Mouse (Mus musculus) intestine, embryonic 14.5 days (tissue): ENCODE results near the gene Fam170b. TPM values are rescaled to one million over a fixed set of nuclear protein-coding genes. Genes with fewer than 3 reads are reported as not detected.

Source experiments
- ATAC-seq: fragments of 200-750 bp; cut with Nextera tagmentation; replicated peaks from 2 replicates; pipeline ENCODE4 v1.8.0; 2017; ENCODE audit warnings: low read depth, moderate number of reproducible peaks, moderate TSS enrichment, moderate library complexity; ENCODE audit not compliant: low FRiP score, low TSS enrichment
- DNase-seq: peaks from one replicate; pipeline ENCODE4 v3.0.0-alpha.2; 2018; ENCODE audit warnings: low spot score
- H3K27ac ChIP-seq: fragments of 300-500 bp; sonication (generic); 2 replicates; pipeline ENCODE4 v1.5.1; 2014; ENCODE audit warnings: low read depth, mild to moderate bottlenecking, control low read depth
- H3K27me3 ChIP-seq: fragments of 300-500 bp; sonication (generic); replicated peaks from 2 replicates; pipeline ENCODE4 v1.6.1; 2014; ENCODE audit warnings: low read length, control low read depth; ENCODE audit not compliant: control insufficient read depth, insufficient read depth
- H3K36me3 ChIP-seq: fragments of 300-500 bp; sonication (generic); 2 replicates; pipeline ENCODE4 v1.6.1; 2014; ENCODE audit warnings: low read length, control low read depth; ENCODE audit not compliant: control insufficient read depth, insufficient read depth
- H3K4me1 ChIP-seq: fragments of 300-500 bp; sonication (generic); replicated peaks from 2 replicates; pipeline ENCODE4 v1.6.1; 2014; ENCODE audit warnings: low read length, control low read depth, mixed read lengths; ENCODE audit not compliant: control insufficient read depth, insufficient read depth
- H3K4me2 ChIP-seq: fragments of 300-500 bp; sonication (generic); 2 replicates; pipeline ENCODE4 v1.6.1; 2014; ENCODE audit warnings: low read length
- H3K4me3 ChIP-seq: fragments of 300-500 bp; sonication (generic); 2 replicates; pipeline ENCODE4 v1.5.1; 2014; ENCODE audit warnings: low read depth, low read length, control low read depth, mixed read lengths
- H3K9ac ChIP-seq: fragments of 300-500 bp; sonication (generic); 2 replicates; pipeline ENCODE4 v1.6.1; 2014; ENCODE audit warnings: mild to moderate bottlenecking, low read length
- H3K9me3 ChIP-seq: fragments of 300-500 bp; sonication (generic); 2 replicates; pipeline ENCODE4 v1.6.1; 2016; ENCODE audit warnings: low read length, control low read depth; ENCODE audit not compliant: control insufficient read depth
- WGBS: fragments of 180-500 bp; shearing (Covaris S2); extraction: QIAGEN DNeasy Blood & Tissue Kit; methylation state at CpG from one replicate; pipeline ENCODE4 v1.1.7; 2014; 5-methylcytosine and 5-hydroxymethylcytosine counted together
- polyA plus RNA-seq: library from polyadenylated mRNA; unstranded; fragments of >200 nt; fragmentation: Nextera tagmentation; extraction: Ambion mirVana; gene quantifications from 2 replicates; pipeline ENCODE4 v1.2.1, GENCODE M21; 2014

Gene Fam170b
- polyA plus RNA-seq, 1 experiment from 2014 or later = not detected

DNA sequence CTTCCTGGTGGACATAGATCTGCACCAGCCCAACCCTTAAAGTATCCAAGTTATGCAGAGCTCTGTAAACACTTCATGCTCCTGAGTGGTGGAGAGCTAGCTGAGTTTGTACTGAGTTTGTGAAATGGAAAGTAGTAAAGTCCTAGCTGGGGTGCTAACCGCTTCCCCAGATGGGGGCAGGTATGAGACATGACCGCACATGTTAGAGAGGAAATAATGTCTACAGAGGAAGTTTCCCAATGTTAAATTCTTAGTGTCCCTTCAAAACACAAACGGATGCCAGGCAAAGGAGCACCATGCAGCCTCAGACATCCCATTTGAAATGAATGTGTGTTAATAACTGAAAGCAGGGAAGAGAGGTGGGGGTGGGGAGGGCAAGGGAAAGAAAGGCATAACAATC, 9.9 kb upstream of the Fam170b start:
- 55% methylated on average over 3 of the region's 3 CpGs for WGBS
- no peak for DNase-seq

DNA sequence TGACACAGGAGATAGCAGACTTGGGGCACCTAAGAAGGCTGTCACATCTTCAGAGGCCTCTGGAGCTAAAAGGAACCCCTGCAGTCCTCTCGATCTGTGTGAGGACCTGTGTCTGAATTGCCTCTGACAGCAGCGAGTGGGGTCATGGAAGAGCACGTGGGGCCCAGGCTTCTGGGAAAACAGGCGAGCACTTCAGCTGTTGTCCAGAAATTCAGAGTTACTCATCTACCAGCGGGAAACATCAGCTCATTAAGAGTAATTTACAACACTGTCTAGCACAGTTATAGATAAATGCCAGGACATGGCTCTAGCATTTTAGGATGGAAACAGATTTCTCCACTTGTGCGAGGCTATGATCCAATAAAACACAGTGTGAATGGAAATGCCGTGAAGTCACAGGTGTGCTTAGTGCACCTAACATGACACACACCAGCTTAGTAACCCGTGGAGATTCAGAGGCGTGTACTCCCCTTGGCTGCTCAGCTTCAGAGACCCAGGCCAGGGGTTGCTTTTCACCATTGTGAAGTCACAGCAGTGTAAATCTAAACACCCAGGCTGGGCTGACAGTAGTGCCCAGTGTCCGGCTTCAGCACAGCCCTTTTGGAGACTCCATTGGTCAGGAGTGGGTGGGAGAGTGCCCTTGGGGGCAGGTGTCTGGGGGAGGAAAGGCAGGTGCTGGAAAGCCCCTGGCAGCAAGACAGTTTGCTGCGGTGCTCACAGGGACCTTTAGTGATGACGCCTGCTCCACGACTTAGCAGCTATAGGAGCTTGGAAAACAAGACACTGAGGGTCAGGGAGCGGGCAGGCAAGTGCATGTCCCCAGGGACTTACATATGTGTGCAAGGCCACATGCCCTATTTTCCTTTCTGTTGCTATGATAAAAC, 9.3 kb upstream of the Fam170b start:
- H3K4me2 ChIP-seq = no peak overlapping the region
- H3K9me3 ChIP-seq = no peaks in the 10 kb centered on the region
- H3K9ac ChIP-seq = no peak overlapping the region
- WGBS = 33% methylated on average over 14 of the region's 14 CpGs
- no peaks in the 10 kb centered on the region for H3K36me3 ChIP-seq
- peak overlapping the region; percentile 33 for H3K27ac ChIP-seq
- peak; percentile 50 for DNase-seq
- H3K4me1 ChIP-seq = peaks cover 38% of the 10 kb centered on the region
- H3K4me3 ChIP-seq = no peak overlapping the region
- no peaks in the 10 kb centered on the region for H3K27me3 ChIP-seq
- ATAC-seq = no peak

More for the DNA sequence above, 9.9 kb upstream of the Fam170b start:
- ATAC-seq = no peak
- Histone ChIP-seq H3K27ac (0 out of 2 replicates have a peak overlapping the region, but pooled peaks have one; percentile 33), H3K4me3 (no peak overlapping the region), H3K4me1 (peaks cover 44% of the 10 kb centered on the region), H3K9ac (no peak overlapping the region), H3K4me2 (no peak overlapping the region), H3K9me3 (no peaks in the 10 kb centered on the region), H3K36me3 (no peaks in the 10 kb centered on the region), H3K27me3 (no peaks in the 10 kb centered on the region)

DNA sequence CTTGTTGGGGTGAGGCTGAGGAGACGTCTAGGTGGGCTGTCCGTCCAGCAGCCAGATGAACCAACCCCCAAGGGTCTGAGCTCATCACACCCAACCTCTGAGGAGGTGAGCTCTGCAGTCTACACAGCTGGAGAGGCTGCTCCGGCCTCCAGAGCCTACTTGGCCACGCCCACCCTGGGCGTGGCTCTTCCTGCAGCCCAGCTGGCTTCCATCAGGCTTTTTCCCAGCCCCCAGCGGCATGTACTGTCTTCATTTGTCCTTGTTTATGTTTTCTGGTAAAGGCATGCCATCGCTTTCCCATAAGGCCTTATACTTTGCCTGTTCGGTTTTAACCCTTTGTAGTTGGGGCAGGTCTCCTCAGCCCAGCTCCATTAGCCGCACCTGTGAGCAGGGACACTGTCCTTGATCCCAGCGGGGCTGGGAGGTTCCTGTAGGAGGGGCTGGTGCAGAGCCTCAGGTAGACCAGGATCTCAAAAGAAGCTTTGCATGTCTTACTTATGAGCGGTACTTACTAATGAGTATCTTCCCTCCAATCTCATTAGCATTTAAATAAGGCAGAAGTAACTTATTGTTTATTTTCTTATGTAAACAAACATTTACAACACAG, 8.2 kb upstream of the Fam170b start:
- ATAC-seq (peak; percentile 85), DNase-seq (peak; percentile 82)
- Histone ChIP-seq H3K9ac (no peak overlapping the region), H3K36me3 (no peaks in the 10 kb centered on the region), H3K4me1 (peaks cover 38% of the 10 kb centered on the region), H3K4me2 (peak overlapping the region; percentile 9), H3K4me3 (no peak overlapping the region), H3K27ac (peak overlapping the region; percentile 12), H3K27me3 (no peaks in the 10 kb centered on the region), H3K9me3 (0 out of 2 replicates have a peak, but pooled peaks cover 3% of the 10 kb centered on the region)
- WGBS = 7% methylated on average over 11 of the region's 11 CpGs

DNA sequence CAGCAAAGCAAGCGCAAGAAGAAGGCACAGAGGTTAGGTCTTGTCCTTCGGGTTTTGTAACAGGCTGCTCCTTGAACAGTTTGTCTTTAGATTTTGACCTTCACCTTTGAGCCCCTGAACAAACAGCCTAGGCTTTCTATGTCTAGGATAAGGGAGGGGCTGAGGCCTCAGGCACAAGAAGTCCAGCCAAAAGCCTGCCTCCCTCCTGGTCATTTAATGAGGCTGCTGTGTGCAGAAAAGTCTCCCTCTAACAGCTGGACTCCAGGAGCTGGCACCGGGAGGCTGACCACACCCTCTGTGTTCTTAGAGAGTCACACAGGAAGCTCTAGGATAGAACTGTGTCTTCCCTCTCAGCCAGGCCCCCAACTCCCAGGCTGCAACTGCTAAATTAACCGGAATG, 6.6 kb upstream of the Fam170b start:
- Histone ChIP-seq H3K9ac (no peak overlapping the region), H3K4me3 (no peak overlapping the region), H3K36me3 (no peaks in the 10 kb centered on the region), H3K27ac (no peak overlapping the region; the same call in 1 of the 2 replicates), H3K9me3 (0 out of 2 replicates have a peak, but pooled peaks cover 3% of the 10 kb centered on the region), H3K4me2 (no peak overlapping the region), H3K4me1 (peaks cover 38% of the 10 kb centered on the region), H3K27me3 (no peaks in the 10 kb centered on the region)
- no peak for ATAC-seq
- WGBS = 35% methylated on average over 4 of the region's 4 CpGs
- DNase-seq = peak; percentile 38

DNA sequence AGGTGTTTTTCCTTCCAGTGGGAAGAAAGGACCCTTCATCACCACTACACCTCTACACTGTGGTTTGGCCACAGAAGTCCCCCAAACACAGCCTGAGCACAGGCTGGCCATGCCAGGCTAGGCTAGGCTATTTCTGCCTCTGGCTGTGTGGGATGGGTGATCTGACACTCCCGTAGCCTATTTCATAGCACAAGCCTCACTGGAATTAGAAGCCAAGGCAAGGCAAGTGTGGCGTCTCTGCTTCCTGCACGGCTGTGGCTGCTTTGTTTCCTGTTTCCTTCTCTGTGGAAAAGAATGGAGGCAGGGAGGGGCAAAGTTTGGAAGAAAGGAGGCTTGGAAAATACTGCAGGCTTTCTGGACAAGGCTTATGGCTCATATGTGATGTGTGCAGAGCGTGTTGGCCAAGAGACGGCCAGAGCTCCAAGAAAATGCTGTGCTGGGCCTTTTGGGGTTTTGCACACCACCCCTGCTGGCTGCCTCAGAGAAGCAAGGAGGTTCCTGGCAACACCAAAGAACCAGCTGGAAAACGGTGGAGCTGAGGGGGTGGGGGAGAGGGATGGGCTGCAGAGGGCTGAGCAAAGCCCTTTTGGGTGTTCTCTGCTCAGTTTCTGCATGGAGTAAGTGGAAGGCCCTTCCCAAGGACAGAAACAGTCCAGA, 5.6 kb upstream of the Fam170b start:
- DNase-seq = peak; percentile 52

DNA sequence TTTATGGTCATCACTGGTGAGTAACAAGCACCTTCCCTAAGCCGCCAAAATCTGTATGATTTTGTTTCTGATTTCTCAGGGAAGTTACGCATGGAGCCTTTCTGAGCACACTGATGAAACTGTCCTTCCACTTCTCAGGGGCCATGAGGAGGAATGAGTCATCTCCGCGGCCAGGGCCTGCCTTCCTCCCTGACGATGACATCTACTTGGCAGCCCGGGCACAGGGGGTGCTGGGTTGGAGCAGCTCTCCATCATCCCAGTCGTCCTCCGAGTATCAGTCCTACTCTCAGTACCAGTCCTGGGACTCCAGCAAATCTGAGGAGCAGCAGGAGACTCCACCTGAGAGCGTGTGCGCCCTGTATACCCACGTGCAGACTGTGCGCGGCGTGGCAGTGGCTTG, 1.4 kb downstream of the Fam170b start:
- Histone ChIP-seq H3K27me3 (no peaks in the 10 kb centered on the region), H3K27ac (no peak overlapping the region), H3K9ac (no peak overlapping the region), H3K4me1 (no peaks in the 10 kb centered on the region), H3K36me3 (no peaks in the 10 kb centered on the region), H3K9me3 (0 out of 2 replicates have a peak, but pooled peaks cover 3% of the 10 kb centered on the region), H3K4me3 (no peak overlapping the region), H3K4me2 (no peak overlapping the region)
- ATAC-seq = no peak
- DNase-seq = no peak
- 81% methylated on average over 14 of the region's 14 CpGs for WGBS

More for the DNA sequence above, 5.6 kb upstream of the Fam170b start:
- Histone ChIP-seq H3K36me3 (no peaks in the 10 kb centered on the region), H3K4me3 (no peak overlapping the region), H3K27ac (peak overlapping the region; percentile 47; the same call in 1 of the 2 replicates), H3K4me2 (no peak overlapping the region), H3K27me3 (no peaks in the 10 kb centered on the region), H3K4me1 (peaks cover 38% of the 10 kb centered on the region), H3K9ac (no peak overlapping the region), H3K9me3 (0 out of 2 replicates have a peak, but pooled peaks cover 3% of the 10 kb centered on the region)
- ATAC-seq = no peak
- 35% methylated on average over 6 of the region's 6 CpGs for WGBS

DNA sequence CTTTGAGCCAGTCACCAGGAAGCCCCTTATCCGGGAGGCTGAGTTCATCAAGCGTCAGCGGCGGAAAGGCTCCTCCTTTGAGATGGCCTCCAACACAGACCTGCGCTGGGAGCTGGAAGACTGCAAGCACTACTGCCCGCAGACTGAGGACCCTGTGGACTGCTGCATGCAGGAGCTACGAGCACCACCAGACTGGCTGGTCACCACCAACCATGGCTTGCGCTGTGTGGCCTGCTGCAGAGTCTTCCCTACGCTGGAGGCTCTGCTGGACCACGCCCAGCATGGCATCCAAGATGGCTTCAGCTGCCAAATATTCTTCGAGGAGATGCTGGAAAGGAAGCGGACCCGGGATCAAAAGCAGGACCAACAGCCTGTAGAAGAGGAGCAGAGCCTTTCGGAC, 1.8 kb downstream of the Fam170b start:
- Histone ChIP-seq H3K9ac (no peak overlapping the region), H3K9me3 (no peaks in the 10 kb centered on the region), H3K4me2 (no peak overlapping the region), H3K4me3 (no peak overlapping the region), H3K36me3 (no peaks in the 10 kb centered on the region), H3K27me3 (no peaks in the 10 kb centered on the region), H3K4me1 (no peaks in the 10 kb centered on the region), H3K27ac (no peak overlapping the region)
- DNase-seq (no peak), ATAC-seq (no peak)
- 90% methylated on average over 14 of the region's 14 CpGs for WGBS

DNA sequence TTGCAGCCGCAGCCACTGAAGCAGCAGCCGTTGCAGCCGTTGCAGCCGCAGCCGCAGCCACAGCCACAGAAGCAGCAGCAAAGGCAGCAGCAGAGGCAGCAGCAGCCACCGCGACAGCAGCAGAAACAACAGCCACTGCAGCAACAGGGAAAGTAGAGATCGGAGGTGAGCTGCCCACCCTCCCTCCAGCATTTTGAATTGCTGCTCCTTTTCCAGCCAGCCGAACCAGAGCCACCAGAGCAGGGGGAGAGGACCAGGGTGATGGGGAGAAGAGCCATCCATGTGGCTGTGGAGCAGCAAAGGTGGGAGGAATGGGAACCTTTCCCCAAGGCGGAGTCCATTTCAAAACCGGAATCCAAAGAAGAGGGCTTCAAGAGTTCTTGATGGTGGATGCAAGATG, 2.4 kb downstream of the Fam170b start:
- DNase-seq (no peak), ATAC-seq (no peak)
- WGBS = 88% methylated on average over 11 of the region's 11 CpGs
- no peak overlapping the region for H3K9ac ChIP-seq
- no peaks in the 10 kb centered on the region for H3K27me3 ChIP-seq
- no peak overlapping the region for H3K4me3 ChIP-seq
- no peaks in the 10 kb centered on the region for H3K4me1 ChIP-seq
- H3K36me3 ChIP-seq = no peaks in the 10 kb centered on the region
- no peak overlapping the region for H3K4me2 ChIP-seq
- H3K27ac ChIP-seq = no peak overlapping the region
- H3K9me3 ChIP-seq = no peaks in the 10 kb centered on the region
